Mouse (Mus musculus) heart, adult 2 months (tissue): ENCODE data around the gene Mtf1.

Source experiments
- CTCF ChIP-seq: fragments of 200-600 bp; IDR thresholded peaks from 2 replicates; pipeline ENCODE4 v1.8.1; 2022; ENCODE audit warnings: antibody characterized with exemption, mild to moderate bottlenecking, moderate library complexity
- POLR2A ChIP-seq: fragments of 200-500 bp; IDR thresholded peaks from 2 replicates; pipeline ENCODE4 v1.6.1; 2011; ENCODE audit warnings: mild to moderate bottlenecking, low read depth, low read length, control low read depth; ENCODE audit not compliant: insufficient read depth

DNA sequence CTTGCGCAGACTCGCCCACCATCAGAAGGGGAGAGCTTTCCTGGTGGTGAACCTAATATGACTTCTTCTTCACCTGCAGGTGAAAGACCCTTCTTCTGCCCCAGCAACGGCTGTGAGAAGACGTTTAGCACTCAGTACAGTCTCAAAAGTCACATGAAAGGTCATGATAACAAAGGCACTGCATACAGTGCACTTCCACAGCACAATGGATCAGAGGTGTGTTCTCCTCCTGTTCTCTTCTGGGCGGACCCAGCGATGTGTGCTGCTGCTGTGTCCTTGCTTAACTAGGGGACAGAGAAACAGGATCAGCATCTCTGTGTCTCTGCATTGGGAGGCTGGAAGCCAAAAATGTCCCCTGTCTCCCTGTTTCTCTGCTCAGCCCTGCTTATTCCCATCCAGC, 23.1 kb downstream of the Mtf1 start:
- TF ChIP-seq POLR2A, result no peak
- TF ChIP-seq CTCF, result no peak
